Comparison of ENCODE assay signal across 9 mouse cellular contexts in the genomic region with DNA sequence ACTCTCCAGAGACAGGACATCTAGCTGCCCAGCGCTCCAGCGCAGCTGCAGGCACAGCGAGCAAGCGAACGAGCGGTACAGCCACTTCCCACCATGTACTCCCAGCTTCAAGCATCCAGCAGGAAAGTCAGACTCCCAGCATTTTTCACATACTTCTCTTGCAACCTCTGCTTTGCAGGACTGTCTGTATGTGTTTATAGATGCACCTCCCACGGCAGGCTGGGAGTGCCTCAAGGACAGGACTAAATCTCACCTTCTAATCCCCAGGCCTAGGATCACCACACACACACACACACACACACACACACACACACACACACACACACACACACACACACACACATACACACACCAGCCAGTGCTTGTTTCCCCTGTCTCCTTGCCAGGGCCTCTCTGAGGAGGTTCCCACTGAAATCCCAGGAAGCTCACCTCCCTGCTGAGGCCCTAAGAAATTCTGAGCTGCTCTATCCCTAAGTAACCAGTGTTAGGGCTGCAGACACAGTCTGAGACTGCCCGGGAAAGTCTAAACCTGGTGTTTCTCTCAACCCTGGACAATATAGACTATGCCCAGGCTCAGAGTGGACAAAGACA. TPM values are rescaled to one million over a fixed set of nuclear protein-coding genes. Genes with fewer than 3 reads are reported as not detected.
DNase-seq lines count a peak whose midpoint lies in the region; ATAC-seq lines count a peak whose summit lies in the region.
"Had no signal": no experiment of that assay in that cellular context is flagged by ENCODE, and none has a peak within 500 bp of the region (broad histone marks: within the 10 kb centered on the region; RNA-seq: fewer than 3 reads in every experiment).

No protein-coding gene starts in this region.

- H3K9ac ChIP-seq in forebrain, embryonic 11.5 days (ENCODE audit: low read length): peak overlapping the region; percentile 41
- no peak overlapping the region; the same call in none of the 2 replicates for H3K9ac ChIP-seq in forebrain, embryonic 14.5 days (ENCODE audit: low read length)
- 0 out of 2 replicates have a peak overlapping the region, but pooled peaks have one; percentile 11 for H3K9ac ChIP-seq in heart, embryonic 15.5 days

- peak overlapping the region; percentile 62 for H3K27ac ChIP-seq in forebrain, embryonic 11.5 days (ENCODE audit: low read depth, low read length)
- no peak overlapping the region for H3K27ac ChIP-seq in forebrain, embryonic 14.5 days (ENCODE audit: low read depth, low read length)
- peak overlapping the region; percentile 71 for H3K27ac ChIP-seq in heart, embryonic 15.5 days
- peak overlapping the region; percentile 61 for H3K27ac ChIP-seq in midbrain, embryonic 10.5 days (replicated peaks)

- DNase-seq in forebrain, embryonic 11.5 days (ENCODE audit: low spot score): no peak
- DNase-seq in forebrain, embryonic 14.5 days (ENCODE audit: low spot score): no peak
- DNase-seq in Muller cell, postnatal 12 days (ENCODE audit: inconsistent ontology term): peak; percentile 64
- DNase-seq in midbrain, embryonic 10.5 days (ENCODE audit: low spot score): no peak
- no peak for DNase-seq in ovary, postnatal 14 days (ENCODE audit: low spot score)
- no peak for DNase-seq in thymus, postnatal 10 days (ENCODE audit: low spot score in 2 of 2)
- DNase-seq in thymus, postnatal 4 days: no peak
- DNase-seq: cerebellum, adult 11 months had no signal

- peak overlapping the region; percentile 8; the same call in 1 of the 2 replicates for H3K4me2 ChIP-seq in forebrain, embryonic 11.5 days (ENCODE audit: low read depth, low read length, severe bottlenecking)
- no peak overlapping the region for H3K4me2 ChIP-seq in forebrain, embryonic 14.5 days (ENCODE audit: low read length)
- H3K4me2 ChIP-seq in heart, embryonic 15.5 days: peak overlapping the region; percentile 34

- no peaks in the 10 kb centered on the region for H3K27me3 ChIP-seq in forebrain, embryonic 11.5 days (ENCODE audit: control insufficient read depth, insufficient read depth, low read length)
- no peaks in the 10 kb centered on the region for H3K27me3 ChIP-seq in forebrain, embryonic 14.5 days (replicated peaks; ENCODE audit: control insufficient read depth, insufficient read depth, low read length)
- no peaks in the 10 kb centered on the region for H3K27me3 ChIP-seq in heart, embryonic 15.5 days
- no peaks in the 10 kb centered on the region for H3K27me3 ChIP-seq in midbrain, embryonic 10.5 days (ENCODE audit: low read depth, poor library complexity, severe bottlenecking)

- WGBS in forebrain, embryonic 11.5 days: 16% methylated on average over 8 of the region's 8 CpGs
- WGBS in forebrain, embryonic 14.5 days: 37% methylated on average over 8 of the region's 8 CpGs
- 14% methylated on average over 8 of the region's 8 CpGs for WGBS in heart, embryonic 15.5 days
- 29% methylated on average over 8 of the region's 8 CpGs for WGBS in midbrain, embryonic 10.5 days

- no peaks in the 10 kb centered on the region for H3K9me3 ChIP-seq in forebrain, embryonic 11.5 days (ENCODE audit: control insufficient read depth, low read length)
- no peaks in the 10 kb centered on the region for H3K9me3 ChIP-seq in forebrain, embryonic 14.5 days (replicated peaks; ENCODE audit: control insufficient read depth, low read length)
- no peaks in the 10 kb centered on the region for H3K9me3 ChIP-seq in heart, embryonic 15.5 days (replicated peaks)
- H3K9me3 ChIP-seq in midbrain, embryonic 10.5 days (replicated peaks): no peaks in the 10 kb centered on the region

- peaks cover 25% of the 10 kb centered on the region for H3K4me1 ChIP-seq in forebrain, embryonic 11.5 days (replicated peaks; ENCODE audit: control insufficient read depth, insufficient read depth, low read length)
- H3K4me1 ChIP-seq in forebrain, embryonic 14.5 days (ENCODE audit: control insufficient read depth, insufficient read depth, low read length): peaks cover 28% of the 10 kb centered on the region
- peaks cover 83% of the 10 kb centered on the region for H3K4me1 ChIP-seq in heart, embryonic 15.5 days (replicated peaks)
- peaks cover 84% of the 10 kb centered on the region for H3K4me1 ChIP-seq in midbrain, embryonic 10.5 days

- 0 out of 2 replicates have a peak, but pooled peaks have one; percentile 17 for ATAC-seq in forebrain, embryonic 11.5 days (replicated peaks; ENCODE audit: low FRiP score)
- ATAC-seq in forebrain, embryonic 14.5 days: no peak
- ATAC-seq in heart, embryonic 15.5 days (replicated peaks; ENCODE audit: insufficient number of reproducible peaks, insufficient read depth, low FRiP score, low read depth): peak; percentile 42

- H3K36me3 ChIP-seq in forebrain, embryonic 11.5 days (ENCODE audit: control insufficient read depth, insufficient read depth, low read length): no peaks in the 10 kb centered on the region
- 0 out of 2 replicates have a peak, but pooled peaks cover 5% of the 10 kb centered on the region for H3K36me3 ChIP-seq in forebrain, embryonic 14.5 days (ENCODE audit: control insufficient read depth, insufficient read depth, low read length)
- no peaks in the 10 kb centered on the region for H3K36me3 ChIP-seq in heart, embryonic 15.5 days
- peaks cover 62% of the 10 kb centered on the region for H3K36me3 ChIP-seq in midbrain, embryonic 10.5 days

- H3K4me3 ChIP-seq in forebrain, embryonic 11.5 days (ENCODE audit: low read depth, low read length): no peak overlapping the region
- no peak overlapping the region for H3K4me3 ChIP-seq in forebrain, embryonic 14.5 days (ENCODE audit: low read depth, low read length)
- H3K4me3 ChIP-seq in heart, embryonic 15.5 days: no peak overlapping the region
- no peak overlapping the region for H3K4me3 ChIP-seq in midbrain, embryonic 10.5 days

RNA-seq across cellular contexts. Expression of a gene that starts 9.2 kb away (rescaled TPM):
- polyA plus RNA-seq in forebrain, embryonic 11.5 days (2014; fragmentation: Nextera tagmentation; extraction: Ambion mirVana): 10.2 and 10.6 TPM in 2 replicates
- polyA plus RNA-seq in forebrain, embryonic 14.5 days (2014; fragmentation: Nextera tagmentation; extraction: Ambion mirVana): 2.2 and 2.9 TPM in 2 replicates
- 9.0 and 13.1 TPM in 2 replicates for polyA plus RNA-seq in heart, embryonic 15.5 days (2015; fragmentation: Nextera tagmentation; extraction: Ambion mirVana)
- polyA plus RNA-seq in midbrain, embryonic 10.5 days (2016; fragmentation: Nextera tagmentation; extraction: Ambion mirVana): 11.2 and 11.6 TPM in 2 replicates
